Mouse (Mus musculus) MEL (cell line): ENCODE measurements around the gene Ikzf2. TPM values are rescaled to one million over a fixed set of nuclear protein-coding genes. Genes with fewer than 3 reads are reported as not detected.

Experiments
- DNase-seq: peaks from one replicate; pipeline ENCODE4 v3.0.0; 2011; ENCODE audit warnings: low read depth, low spot score
- H3K27ac ChIP-seq: 2 replicates; pipeline ENCODE4 v1.5.1; 2012; ENCODE audit warnings: low read depth, mild to moderate bottlenecking, control low read depth, low read length, moderate library complexity; ENCODE audit not compliant: control insufficient read depth
- H3K27me3 ChIP-seq, 2 experiments: fragments of 150-350 bp in 1 of 2; sonication (generic) in 1 of 2; 2 replicates each; pipeline ENCODE4 v1.6.1; 2012; ENCODE audit warnings: low read length in 2 of 2, mild to moderate bottlenecking in 2 of 2, improper control_type of control experiment in 1 of 2, moderate library complexity in 1 of 2; ENCODE audit not compliant: insufficient read depth in 2 of 2, control insufficient read depth in 1 of 2
- H3K36me3 ChIP-seq, 2 experiments: 2 replicates each; pipeline ENCODE4 v1.6.1; 2012 to 2014; ENCODE audit warnings: low read length in 2 of 2, improper control_type of control experiment in 1 of 2, inconsistent platforms in 1 of 2, mild to moderate bottlenecking in 1 of 2; ENCODE audit not compliant: insufficient read depth in 2 of 2, control insufficient read depth in 1 of 2
- H3K4me1 ChIP-seq, 2 experiments: fragments of 150-350 bp in 1 of 2; sonication (generic) in 1 of 2; 2 replicates each; pipeline ENCODE4 v1.6.1; 2012; ENCODE audit warnings: low read length in 2 of 2, improper control_type of control experiment in 1 of 2, mild to moderate bottlenecking in 1 of 2; ENCODE audit not compliant: insufficient read depth in 2 of 2, control insufficient read depth in 1 of 2
- H3K4me3 ChIP-seq, 2 experiments: fragments of 150-350 bp in 1 of 2; sonication (generic) in 1 of 2; 2 replicates each; pipeline ENCODE4 v1.5.1; 2012; ENCODE audit warnings: low read depth in 2 of 2, low read length in 2 of 2, mild to moderate bottlenecking in 2 of 2, moderate library complexity in 2 of 2, control low read depth in 1 of 2, improper control_type of control experiment in 1 of 2; ENCODE audit not compliant: control insufficient read depth in 1 of 2, insufficient read depth in 1 of 2
- H3K79me2 ChIP-seq: 2 replicates; pipeline ENCODE4 v1.6.1; 2012; ENCODE audit warnings: mild to moderate bottlenecking, low read length, moderate library complexity; ENCODE audit not compliant: control insufficient read depth, poor library complexity, insufficient read depth
- H3K9ac ChIP-seq: 2 replicates; pipeline ENCODE4 v1.6.1; 2012; ENCODE audit warnings: low read depth, mild to moderate bottlenecking, control low read depth, low read length, moderate library complexity; ENCODE audit not compliant: control insufficient read depth, poor library complexity, severe bottlenecking
- H3K9me3 ChIP-seq: fragments of 150-350 bp; sonication (generic); replicated peaks from 2 replicates; pipeline ENCODE4 v1.6.1; 2012; ENCODE audit warnings: mild to moderate bottlenecking, low read length, improper control_type of control experiment, moderate library complexity; ENCODE audit not compliant: insufficient read depth
- CHD1 ChIP-seq: IDR thresholded peaks from 2 replicates; pipeline ENCODE4 v1.6.1; 2012; ENCODE audit warnings: low read depth, mild to moderate bottlenecking, inconsistent platforms, low read length, improper control_type of control experiment
- CHD2 ChIP-seq: IDR thresholded peaks from 2 replicates; pipeline ENCODE4 v1.6.1; 2011; ENCODE audit warnings: low read length, improper control_type of control experiment
- CTCF ChIP-seq, 3 experiments: IDR thresholded peaks in 2 of 3; conservative IDR thresholded peaks in 1 of 3; 2 replicates each; pipeline ENCODE4 v1.5.1; 2011 to 2012; ENCODE audit warnings: low read length in 3 of 3, low read depth in 2 of 3, mild to moderate bottlenecking in 2 of 3, improper control_type of control experiment in 1 of 3, inconsistent platforms in 1 of 3, mixed read lengths in 1 of 3, moderate library complexity in 1 of 3; ENCODE audit not compliant: control insufficient read depth in 1 of 3, insufficient read depth in 1 of 3, poor library complexity in 1 of 3, severe bottlenecking in 1 of 3
- E2F4 ChIP-seq: IDR thresholded peaks from 2 replicates; pipeline ENCODE4 v1.6.1; 2011; ENCODE audit warnings: low read depth, low read length, improper control_type of control experiment, borderline replicate concordance
- ELF1 ChIP-seq: IDR thresholded peaks from 2 replicates; pipeline ENCODE4 v1.6.1; 2014; ENCODE audit warnings: low read depth, mild to moderate bottlenecking, inconsistent platforms, low read length, improper control_type of control experiment, moderate library complexity
- EP300 ChIP-seq, 2 experiments: IDR thresholded peaks; 2 replicates each; pipeline ENCODE4 v1.6.1; 2011; ENCODE audit warnings: improper control_type of control experiment in 2 of 2, low read length in 2 of 2, low read depth in 1 of 2, mild to moderate bottlenecking in 1 of 2
- ETS1 ChIP-seq: IDR thresholded peaks from 2 replicates; pipeline ENCODE4 v1.6.1; 2012; ENCODE audit warnings: low read depth, mild to moderate bottlenecking, inconsistent platforms, low read length, improper control_type of control experiment, moderate library complexity
- GATA1 ChIP-seq: IDR thresholded peaks from 2 replicates; pipeline ENCODE4 v1.6.1; 2011; ENCODE audit warnings: low read depth, low read length, improper control_type of control experiment
- JUND ChIP-seq: IDR thresholded peaks from 2 replicates; pipeline ENCODE4 v1.6.1; 2011; ENCODE audit warnings: low read depth, mild to moderate bottlenecking, improper control_type of control experiment, low read length
- MAX ChIP-seq: IDR thresholded peaks from 2 replicates; pipeline ENCODE4 v1.6.1; 2011; ENCODE audit warnings: low read length, improper control_type of control experiment
- MAZ ChIP-seq: IDR thresholded peaks from 2 replicates; pipeline ENCODE4 v1.6.1; 2012; ENCODE audit warnings: low read depth, mild to moderate bottlenecking, inconsistent platforms, low read length, improper control_type of control experiment
- MEF2A ChIP-seq: IDR thresholded peaks from 2 replicates; pipeline ENCODE4 v1.6.1; 2014; ENCODE audit warnings: low read depth, mild to moderate bottlenecking, inconsistent platforms, low read length, improper control_type of control experiment; ENCODE audit not compliant: poor library complexity, insufficient replicate concordance, severe bottlenecking; ENCODE audit errors: extremely low read depth
- MXI1 ChIP-seq: IDR thresholded peaks from 2 replicates; pipeline ENCODE4 v1.6.1; 2011; ENCODE audit warnings: mild to moderate bottlenecking, low read depth, low read length, improper control_type of control experiment
- MYB ChIP-seq: IDR thresholded peaks from 2 replicates; pipeline ENCODE4 v1.6.1; 2011; ENCODE audit warnings: mild to moderate bottlenecking, low read depth, low read length, improper control_type of control experiment
- MYC ChIP-seq: IDR thresholded peaks from 2 replicates; pipeline ENCODE4 v1.6.1; 2011; ENCODE audit warnings: low read depth, mild to moderate bottlenecking, low read length, improper control_type of control experiment, moderate library complexity
- NELFE ChIP-seq: IDR thresholded peaks from 2 replicates; pipeline ENCODE4 v1.6.1; 2011; ENCODE audit warnings: low read depth, low read length, improper control_type of control experiment
- NRF1 ChIP-seq: IDR thresholded peaks from 2 replicates; pipeline ENCODE4 v1.6.1; 2014; ENCODE audit warnings: low read depth, mild to moderate bottlenecking, inconsistent platforms, low read length, improper control_type of control experiment, moderate library complexity; ENCODE audit not compliant: poor library complexity, insufficient read depth, severe bottlenecking
- POLR2A ChIP-seq, 2 experiments: IDR thresholded peaks; 2 replicates each; pipeline ENCODE4 v1.6.1; 2011 to 2012; ENCODE audit warnings: low read length in 2 of 2, mild to moderate bottlenecking in 2 of 2, control low read depth in 1 of 2, improper control_type of control experiment in 1 of 2, low read depth in 1 of 2, moderate library complexity in 1 of 2; ENCODE audit not compliant: control insufficient read depth in 1 of 2, insufficient read depth in 1 of 2, poor library complexity in 1 of 2
- POLR2AphosphoS2 ChIP-seq: IDR thresholded peaks from 2 replicates; pipeline ENCODE4 v1.6.1; 2011; ENCODE audit warnings: low read length, improper control_type of control experiment
- POLR2AphosphoS5 ChIP-seq: IDR thresholded peaks from 2 replicates; pipeline ENCODE4 v1.6.1; 2012; ENCODE audit warnings: low read depth, borderline replicate concordance, mild to moderate bottlenecking, inconsistent platforms, low read length, moderate library complexity, mixed read lengths
- RAD21 ChIP-seq: IDR thresholded peaks from 2 replicates; pipeline ENCODE4 v1.6.1; 2011; ENCODE audit warnings: mild to moderate bottlenecking, low read depth, low read length, improper control_type of control experiment
- SMC3 ChIP-seq: IDR thresholded peaks from 2 replicates; pipeline ENCODE4 v1.6.1; 2011; ENCODE audit warnings: low read depth, low read length, improper control_type of control experiment
- TAL1 ChIP-seq: IDR thresholded peaks from 2 replicates; pipeline ENCODE4 v1.6.1; 2012; ENCODE audit warnings: mild to moderate bottlenecking, inconsistent platforms, low read length, moderate library complexity, mixed read lengths
- TBP ChIP-seq: IDR thresholded peaks from 2 replicates; pipeline ENCODE4 v1.8.0; 2011; ENCODE audit warnings: low read depth, low read length, improper control_type of control experiment
- TCF12 ChIP-seq: IDR thresholded peaks from 2 replicates; pipeline ENCODE4 v1.6.1; 2014; ENCODE audit warnings: low read depth, mild to moderate bottlenecking, inconsistent platforms, low read length, improper control_type of control experiment, moderate library complexity
- USF1 ChIP-seq: IDR thresholded peaks from 2 replicates; pipeline ENCODE4 v1.6.1; 2014; ENCODE audit warnings: low read depth, mild to moderate bottlenecking, inconsistent platforms, low read length, improper control_type of control experiment, moderate library complexity
- USF2 ChIP-seq, 2 experiments: IDR thresholded peaks; 2 replicates each; pipeline ENCODE4 v1.6.1; 2011 to 2012; ENCODE audit warnings: improper control_type of control experiment in 2 of 2, low read length in 2 of 2, borderline replicate concordance in 1 of 2, inconsistent platforms in 1 of 2, low read depth in 1 of 2, mild to moderate bottlenecking in 1 of 2; ENCODE audit not compliant: insufficient read depth in 1 of 2
- ZC3H11A ChIP-seq: IDR thresholded peaks from 2 replicates; pipeline ENCODE4 v1.6.1; 2012; ENCODE audit warnings: low read depth, mild to moderate bottlenecking, inconsistent platforms, low read length, improper control_type of control experiment
- ZKSCAN1 ChIP-seq: IDR thresholded peaks from 2 replicates; pipeline ENCODE4 v1.6.1; 2012; ENCODE audit warnings: low read depth, mild to moderate bottlenecking, inconsistent platforms, low read length, improper control_type of control experiment, moderate library complexity
- ZMIZ1 ChIP-seq: IDR thresholded peaks from 2 replicates; pipeline ENCODE4 v1.6.1; 2012; ENCODE audit warnings: low read depth, mild to moderate bottlenecking, inconsistent platforms, low read length, improper control_type of control experiment, moderate library complexity
- ZNF384 ChIP-seq: IDR thresholded peaks from 2 replicates; pipeline ENCODE4 v1.6.1; 2012; ENCODE audit warnings: low read depth, mild to moderate bottlenecking, inconsistent platforms, low read length, improper control_type of control experiment
- polyA plus RNA-seq, 2 experiments: library from polyadenylated mRNA; stranded (reverse) in 1 of 2; unstranded in 1 of 2; fragments of >175 nt in 1 of 2; fragments of >200 nt in 1 of 2; gene quantifications; 2 replicates each; pipeline versions ENCODE4 v1.2.1 to v1.2.4; 2012; ENCODE audit warnings: low replicate concordance in 2 of 2, low read depth in 1 of 2; ENCODE audit not compliant: insufficient read length in 2 of 2, insufficient read depth in 1 of 2, missing spikeins in 1 of 2
- total RNA-seq: library from RNA; depleted of rRNA; stranded (reverse); fragments of 300-350 nt; gene quantifications from 2 replicates; pipeline ENCODE4 v1.2.3, GENCODE M21; 2012

Ikzf2 gene
- total and polyA plus RNA-seq, 3 experiments: 2.9 to 5.6 TPM; not detected in 1

- TF ChIP-seq POLR2AphosphoS2 (0 out of 2 replicates have a peak, but pooled peaks have one; percentile 47), CTCF (IDR thresholded peaks at IDR 0.05 in 2 of 3, conservative IDR thresholded peaks at IDR 0.05 in 1 of 3; ENCODE audit: control insufficient read depth in 1 of 3, insufficient read depth in 1 of 3, low read depth in 2 of 3, low read length in 3 of 3, poor library complexity in 1 of 3, severe bottlenecking in 1 of 3) (no peak), GATA1 (peak; percentile 97), MEF2A (peak; percentile 39; the same call in 1 of the 2 replicates), TCF12 (peak; percentile 98), EP300 (IDR thresholded peaks at IDR 0.05; ENCODE audit: low read depth in 1 of 2, low read length in 2 of 2) (peak; percentile 99), POLR2A (IDR thresholded peaks at IDR 0.05; ENCODE audit: control insufficient read depth in 1 of 2, insufficient read depth in 1 of 2, low read depth in 1 of 2, low read length in 2 of 2, poor library complexity in 1 of 2) (no peak), SMC3 (no peak), MAZ (0 out of 2 replicates have a peak, but pooled peaks have one; percentile 42), ZMIZ1 (0 out of 2 replicates have a peak, but pooled peaks have one; percentile 58), TAL1 (peak; percentile 69), MYC (0 out of 2 replicates have a peak, but pooled peaks have one; percentile 63), ZKSCAN1 (peak; percentile 43; the same call in 1 of the 2 replicates)
Observed at GRCm38 (mm10) chr1:69516144-69516543, 170.9 kb downstream of the Ikzf2 start (continued).

- H3K27me3 ChIP-seq: no peaks in the 10 kb centered on the region
- peak overlapping the region; percentile 98 for H3K27ac ChIP-seq
- H3K9me3 ChIP-seq: no peaks in the 10 kb centered on the region
- H3K4me3 ChIP-seq: peak overlapping the region in 1 of 2 experiments; percentile 34; a peak in 3 of 4 replicates
- peak; percentile 85 for DNase-seq
- peak overlapping the region; percentile 39 for H3K9ac ChIP-seq
- peaks cover 0 to 64% of the 10 kb centered on the region in 2 experiments; a peak in 2 of 4 replicates for H3K36me3 ChIP-seq
- peaks cover 47 to 52% of the 10 kb centered on the region in 2 experiments for H3K4me1 ChIP-seq
- H3K79me2 ChIP-seq: no peaks in the 10 kb centered on the region
- TF ChIP-seq TCF12: peak; percentile 96
- peak; percentile 90 for TF ChIP-seq MYB
- no peak for TF ChIP-seq SMC3
- peak; percentile 82 for TF ChIP-seq TAL1
- TF ChIP-seq ELF1: no peak; the same call in 1 of the 2 replicates
- TF ChIP-seq ZKSCAN1: 0 out of 2 replicates have a peak, but pooled peaks have one; percentile 8
- peak; percentile 97 to 98 for TF ChIP-seq EP300 (IDR thresholded peaks at IDR 0.05; ENCODE audit: low read depth in 1 of 2, low read length in 2 of 2)
- peak; percentile 85; the same call in 1 of the 2 replicates for TF ChIP-seq CHD1
- TF ChIP-seq TBP: peak; percentile 54; the same call in 1 of the 2 replicates
- TF ChIP-seq MXI1: no peak; the same call in 1 of the 2 replicates
- TF ChIP-seq POLR2AphosphoS2: no peak
- TF ChIP-seq USF1: no peak
- no peak for TF ChIP-seq MAX
- no peak for TF ChIP-seq RAD21
- peak; percentile 21; the same call in 1 of the 2 replicates for TF ChIP-seq ZC3H11A
- no peak for TF ChIP-seq E2F4
- TF ChIP-seq CTCF (IDR thresholded peaks at IDR 0.05 in 2 of 3, conservative IDR thresholded peaks at IDR 0.05 in 1 of 3; ENCODE audit: control insufficient read depth in 1 of 3, insufficient read depth in 1 of 3, low read depth in 2 of 3, low read length in 3 of 3, poor library complexity in 1 of 3, severe bottlenecking in 1 of 3): no peak
- no peak for TF ChIP-seq NRF1
- peak; percentile 45; the same call in 1 of the 2 replicates for TF ChIP-seq ZMIZ1
- TF ChIP-seq CHD2: peak; percentile 84
- peak; percentile 92 for TF ChIP-seq MAZ
- no peak for TF ChIP-seq ZNF384
- TF ChIP-seq NELFE: no peak
- no peak for TF ChIP-seq USF2 (IDR thresholded peaks at IDR 0.05; ENCODE audit: borderline replicate concordance in 1 of 2, insufficient read depth in 1 of 2, low read depth in 1 of 2, low read length in 2 of 2)
- TF ChIP-seq ETS1: peak; percentile 95
- no peak for TF ChIP-seq POLR2AphosphoS5
- TF ChIP-seq JUND: peak; percentile 66; the same call in 1 of the 2 replicates
Observed at GRCm38 (mm10) chr1:69513595-69514250, 173.3 kb downstream of the Ikzf2 start.
